In genomic region chr6:121106711-121107405, GRCm38 (mm10) we compare ENCODE assay signal across 16 mouse cellular contexts. TPM values are rescaled to one million over a fixed set of nuclear protein-coding genes. Genes with fewer than 3 reads are reported as not detected.
DNase-seq lines count a peak whose midpoint lies in the region; ATAC-seq and TF ChIP-seq lines count a peak whose summit lies in the region.
"Had no signal": no experiment of that assay in that cellular context is flagged by ENCODE, and none has a peak within 500 bp of the region (broad histone marks: within the 10 kb centered on the region; RNA-seq: fewer than 3 reads in every experiment).

No protein-coding gene starts in this region.

- peaks cover 12% of the 10 kb centered on the region; the same call in 1 of the 2 replicates for H3K4me1 ChIP-seq in kidney, adult 2 months (ENCODE audit: control insufficient read depth, insufficient read depth, low read length)
- peaks cover 38% of the 10 kb centered on the region for H3K4me1 ChIP-seq in midbrain, embryonic 16.5 days (ENCODE audit: control insufficient read depth, insufficient read depth, low read length)

- no peak overlapping the region for H3K27ac ChIP-seq in kidney, adult 2 months (ENCODE audit: insufficient read depth, low read depth, low read length)
- no peak overlapping the region for H3K27ac ChIP-seq in midbrain, embryonic 16.5 days (ENCODE audit: low read length)
- H3K27ac ChIP-seq: heart, embryonic 15.5 days; hindbrain, embryonic 13.5 days; kidney, postnatal 0 days; limb, embryonic 12.5 days; lung, embryonic 15.5 days had no signal

- no peak overlapping the region for H3K4me2 ChIP-seq in midbrain, embryonic 16.5 days (ENCODE audit: low read length)
- H3K4me2 ChIP-seq: heart, embryonic 15.5 days; hindbrain, embryonic 13.5 days; limb, embryonic 12.5 days; lung, embryonic 15.5 days had no signal

- H3K4me3 ChIP-seq in kidney, adult 2 months (ENCODE audit: insufficient read depth, low read depth, low read length): no peak overlapping the region
- no peak overlapping the region for H3K4me3 ChIP-seq in midbrain, embryonic 16.5 days (ENCODE audit: low read depth, low read length)
- H3K4me3 ChIP-seq: heart, embryonic 15.5 days; hindbrain, embryonic 13.5 days; limb, embryonic 12.5 days; lung, embryonic 15.5 days; megakaryocyte, embryonic 14.5 days had no signal

- H3K27me3 ChIP-seq in kidney, adult 2 months (replicated peaks; ENCODE audit: control insufficient read depth, insufficient read depth, low read length): no peaks in the 10 kb centered on the region
- H3K27me3 ChIP-seq in midbrain, embryonic 16.5 days (ENCODE audit: control insufficient read depth, insufficient read depth, low read depth, low read length): no peaks in the 10 kb centered on the region
- H3K27me3 ChIP-seq: heart, embryonic 15.5 days; hindbrain, embryonic 13.5 days; limb, embryonic 12.5 days; lung, embryonic 15.5 days; megakaryocyte, embryonic 14.5 days; Patski had no signal

- no peaks in the 10 kb centered on the region for H3K9me3 ChIP-seq in midbrain, embryonic 16.5 days (replicated peaks; ENCODE audit: control insufficient read depth, low read length, poor library complexity, severe bottlenecking)
- H3K9me3 ChIP-seq: heart, embryonic 15.5 days; hindbrain, embryonic 13.5 days; limb, embryonic 12.5 days; lung, embryonic 15.5 days; megakaryocyte, embryonic 14.5 days had no signal

- H3K9ac ChIP-seq in midbrain, embryonic 16.5 days (ENCODE audit: low read depth, low read length): no peak overlapping the region
- H3K9ac ChIP-seq: heart, embryonic 15.5 days; hindbrain, embryonic 13.5 days; limb, embryonic 12.5 days; lung, embryonic 15.5 days had no signal

- no peak for ATAC-seq in midbrain, embryonic 16.5 days
- ATAC-seq: forebrain, embryonic 16.5 days; Patski had no signal

- 61% methylated on average over 16 of the region's 16 CpGs for WGBS in kidney, adult 2 months
- WGBS in midbrain, embryonic 16.5 days: 96% methylated on average over 16 of the region's 16 CpGs

- TF ChIP-seq POLR2A in kidney, adult 2 months (IDR thresholded peaks at IDR 0.05; ENCODE audit: low read depth, low read length): no peak

- TF ChIP-seq CTCF in kidney, adult 2 months (conservative IDR thresholded peaks at IDR 0.05; ENCODE audit: insufficient read depth, insufficient read length, low read depth, low read length): peak; percentile 10; the same call in 1 of the 2 replicates

- no peaks in the 10 kb centered on the region for H3K36me3 ChIP-seq in kidney, adult 2 months (ENCODE audit: control insufficient read depth, insufficient read depth, low read length)
- H3K36me3 ChIP-seq in midbrain, embryonic 16.5 days (ENCODE audit: control insufficient read depth, insufficient read depth, low read length): no peaks in the 10 kb centered on the region; the same call in 1 of the 2 replicates

- peak; percentile 83 for DNase-seq in kidney, adult 2 months
- DNase-seq in kidney, postnatal 4 days: no peak
- DNase-seq in brain, adult 2 months (ENCODE audit: low read depth, low spot score): peak; percentile 77
- DNase-seq in cerebellum, adult 9-10 months: peak; percentile 70
- peak; percentile 67 for DNase-seq in gastrocnemius, postnatal 25 days
- DNase-seq in spleen, postnatal 4 days (ENCODE audit: low spot score in 2 of 2): no peak
- no peak for DNase-seq in layer of hippocampus, postnatal 10 days (ENCODE audit: low spot score in 2 of 2)

RNA-seq across cellular contexts. Expression of gene Mical3, which starts 23.9 kb away (rescaled TPM):
- 16.1 and 17.5 TPM in 2 replicates for polyA plus RNA-seq in kidney, adult 2 months (2012; rRNA removed)
- total RNA-seq in gastrocnemius, postnatal 25 days (2021): 10 to 100 TPM; 61.6 to 65.3 TPM
- total RNA-seq in layer of hippocampus, postnatal 10 days (2021): 10 to 100 TPM; 90.1 to 98.8 TPM
- 37.0 and 43.2 TPM in 2 replicates for polyA plus RNA-seq in midbrain, embryonic 16.5 days (2015; fragmentation: Nextera tagmentation; extraction: Ambion mirVana)

Comparison
In these comparisons a context has a peak if more than half of its experiments do, and no peak if none do; other contexts are left out.
1. DNase-seq: peak in kidney, adult 2 months (single experiment), brain, adult 2 months (single experiment), cerebellum, adult 9-10 months (single experiment) and gastrocnemius, postnatal 25 days (single experiment); none in kidney, postnatal 4 days (0 of 2), spleen, postnatal 4 days (0 of 2) and layer of hippocampus, postnatal 10 days (0 of 2).